Mouse (Mus musculus): Measurements from ENCODE around the gene Lrpprc.

GRCm38 (mm10) chr17:84656205-84656604 is 134.4 kb downstream of the Lrpprc start:
- TF ChIP-seq HCFC1 (IDR thresholded peaks at IDR 0.05; ENCODE audit: borderline replicate concordance, insufficient read depth, low read length) (no peak), CHD2 (IDR thresholded peaks at IDR 0.05; ENCODE audit: low read depth, low read length) (no peak), MAFK (IDR thresholded peaks at IDR 0.05; ENCODE audit: insufficient read depth, low read depth, low read length) (no peak), ZC3H11A (IDR thresholded peaks at IDR 0.05; ENCODE audit: borderline replicate concordance, low read depth, low read length) (no peak), ZNF384 (IDR thresholded peaks at IDR 0.05; ENCODE audit: low read depth, low read length) (no peak)

Measured in ES-E14 (cell line).